Mouse (Mus musculus) heart, adult 11 months (tissue): ENCODE measurements around the gene Nr6a1.
A peak's percentile ranks its signal among the peaks of the same experiment; 100 is the strongest.

ENCODE experiments used
- DNase-seq: peaks from one replicate; pipeline ENCODE4 v3.0.0; 2022

Nr6a1 gene

DNA sequence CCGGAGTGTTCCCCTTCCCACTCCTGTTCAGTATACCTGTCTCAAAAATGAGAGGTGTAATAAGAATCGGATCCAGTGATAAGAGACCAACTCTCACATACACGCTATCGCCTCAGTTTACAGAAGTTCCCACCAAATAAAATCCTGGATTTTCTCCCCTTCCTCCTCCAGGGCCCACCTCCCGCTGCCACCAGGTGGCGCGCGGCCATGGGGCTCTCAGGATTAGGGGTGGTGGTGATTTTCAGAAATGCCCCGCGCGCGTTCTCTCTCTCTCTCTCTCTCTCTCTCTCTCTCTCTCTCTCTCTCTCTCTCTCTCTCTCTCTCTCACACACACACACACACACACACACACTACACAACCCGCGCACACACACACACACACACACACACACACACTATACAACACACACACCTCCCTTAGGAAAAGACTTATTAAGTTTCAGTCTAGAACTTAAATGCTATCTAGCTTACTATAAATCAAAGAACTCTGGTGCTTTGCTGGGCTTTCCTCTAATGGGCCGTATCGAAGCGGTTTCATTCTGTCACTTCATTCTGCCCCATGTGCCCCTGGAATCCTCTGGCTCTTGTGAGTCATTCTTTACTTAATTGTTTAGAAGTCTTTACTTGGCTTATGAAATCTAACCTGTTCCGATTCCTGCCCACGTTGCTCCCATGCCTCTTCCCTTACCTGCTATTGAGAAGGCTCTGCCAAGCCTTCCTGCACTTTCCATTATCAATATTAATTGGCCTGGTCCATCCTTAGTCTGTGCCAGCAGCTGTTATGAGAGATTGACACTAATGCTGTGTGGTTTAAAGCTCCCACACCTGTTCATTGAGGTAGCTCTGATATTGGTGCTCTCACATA is at the start of gene Nr6a1:
Gene Nr6a1 (minus strand): TSS at position 574 of the 865 bp plus-strand sequence.
- peak; percentile 93 for DNase-seq

GRCm38 (mm10) chr2:38975941-38976805 is 48.7 kb upstream of the Nr6a1 start:
- no peak for DNase-seq

DNA sequence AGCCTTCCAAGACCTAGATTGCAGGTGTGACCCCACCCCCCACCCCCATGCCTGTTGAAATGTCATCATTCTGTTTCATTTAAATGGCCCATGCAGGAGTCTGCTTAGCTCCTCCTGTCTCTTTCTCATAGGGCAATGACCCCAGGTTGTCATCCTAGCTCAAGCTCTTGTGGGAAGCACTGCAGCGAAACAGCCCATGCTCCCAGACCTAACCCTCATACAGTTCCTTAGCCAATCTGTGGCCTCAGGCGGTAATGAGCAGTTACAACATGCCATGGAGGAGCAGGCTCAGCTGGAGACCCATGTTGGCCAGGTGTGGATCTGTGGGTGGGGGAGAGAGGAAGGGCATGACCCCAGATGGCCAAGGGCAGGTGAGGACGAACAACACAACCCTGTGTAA is 47.7 kb upstream of the Nr6a1 start:
- no peak for DNase-seq

GRCm38 (mm10) chr2:38974171-38974570 is 46.7 kb upstream of the Nr6a1 start:
- DNase-seq = no peak

- no peak for DNase-seq
These were observed 46.2 kb upstream of the Nr6a1 start for GRCm38 (mm10) chr2:38973701-38974100.

DNA sequence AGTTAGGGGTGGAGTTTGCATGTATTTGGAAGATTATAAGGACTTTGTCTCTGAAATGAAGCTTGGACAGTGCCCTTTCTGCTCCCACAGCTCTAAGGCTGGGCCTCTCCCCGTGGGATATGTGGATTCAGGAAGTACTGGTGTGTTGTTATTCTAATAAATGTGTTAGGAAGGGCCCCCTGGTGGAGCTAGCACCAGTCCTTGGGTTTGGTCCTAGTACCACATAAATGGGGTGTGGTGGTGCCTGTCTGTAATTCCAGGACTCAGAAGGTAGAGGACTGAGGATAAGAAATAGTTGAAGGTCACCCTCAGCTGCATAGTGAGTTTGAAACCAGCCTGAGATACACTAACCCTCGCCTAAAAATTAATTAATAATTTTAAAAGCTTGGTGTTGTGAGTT is 45.7 kb upstream of the Nr6a1 start:
- DNase-seq = no peak

DNA sequence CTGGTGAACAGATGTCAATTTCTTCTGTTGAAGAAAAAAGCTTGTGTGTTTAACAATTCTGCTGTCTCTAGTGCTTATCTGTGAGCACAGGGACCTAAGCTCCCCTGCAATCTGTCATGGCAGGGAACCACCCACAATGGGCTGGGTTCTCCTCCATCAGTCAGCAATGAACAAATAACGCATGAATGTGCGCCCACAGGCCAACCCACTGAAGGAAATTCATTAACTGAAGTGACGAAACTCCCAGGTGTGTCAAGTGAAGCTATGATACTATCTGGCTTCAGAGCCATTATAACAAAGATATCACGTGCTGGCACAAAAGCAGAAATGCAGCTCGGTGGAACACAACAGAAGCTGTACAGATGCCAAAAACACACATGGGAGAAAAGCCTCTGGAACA is 42.6 kb upstream of the Nr6a1 start:
- DNase-seq = no peak

DNA sequence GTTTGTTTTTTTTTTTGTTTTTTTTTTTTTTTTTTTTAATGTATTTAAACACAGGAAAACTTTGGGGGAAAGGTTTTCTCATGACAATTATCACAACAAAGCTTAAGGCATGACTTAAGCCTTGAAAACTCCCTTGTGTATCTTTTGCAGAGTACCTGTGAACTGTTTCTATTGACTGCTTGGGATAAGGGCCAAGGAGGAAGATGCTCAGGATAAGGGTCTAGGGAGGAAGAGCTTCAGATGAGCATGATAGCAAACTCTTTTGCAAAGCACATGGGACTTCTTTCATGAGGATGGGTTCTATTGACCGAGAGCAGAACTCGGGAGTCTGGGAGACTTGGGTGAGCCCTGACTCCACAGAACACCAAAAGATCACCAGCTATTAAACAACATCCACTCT is 42.2 kb upstream of the Nr6a1 start:
- no peak for DNase-seq

DNA sequence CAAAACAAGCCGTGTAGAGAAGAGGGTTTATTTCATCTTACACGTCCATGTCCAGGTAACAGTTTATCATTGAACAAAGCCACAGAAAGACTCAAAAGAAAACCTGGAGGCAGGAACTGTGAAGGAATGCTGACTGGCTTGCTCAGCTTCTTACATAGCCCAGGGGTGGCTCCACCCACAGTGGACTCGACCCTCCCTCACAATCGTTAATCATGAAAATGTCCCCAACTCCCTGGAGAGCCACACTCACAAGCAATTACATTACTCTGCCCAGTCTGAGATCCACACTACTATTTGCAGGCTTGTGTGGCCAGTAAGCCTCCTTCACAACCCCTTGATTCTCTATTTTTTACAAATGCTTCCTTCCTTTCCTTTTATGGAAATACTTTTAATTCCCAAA is 36.7 kb upstream of the Nr6a1 start:
- no peak for DNase-seq

DNA sequence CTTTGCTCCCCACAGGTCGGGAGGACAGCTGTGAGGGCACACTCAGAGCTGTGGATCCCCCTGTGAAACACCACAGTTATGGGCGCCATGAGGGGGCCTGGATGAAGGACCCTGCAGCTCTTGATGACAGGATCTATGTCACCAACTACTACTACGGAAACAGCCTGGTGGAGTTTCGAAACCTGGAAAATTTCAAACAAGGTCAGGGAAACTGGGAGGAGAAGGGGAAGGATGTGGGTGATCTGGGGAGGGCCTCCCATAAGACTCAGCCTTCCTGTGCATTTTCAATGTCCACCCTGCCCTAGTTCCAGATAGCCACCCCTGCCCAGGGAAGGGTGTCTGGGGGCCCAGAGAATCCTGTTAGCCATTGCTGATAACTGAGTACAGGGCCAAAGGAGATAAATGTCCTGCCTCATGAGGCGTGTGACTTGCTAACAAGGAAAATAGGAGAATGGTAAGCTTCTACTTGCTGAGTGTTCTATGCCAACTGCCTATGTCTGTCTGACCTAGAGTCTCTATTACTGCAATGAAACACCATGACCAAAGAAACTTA is 30.3 kb upstream of the Nr6a1 start:
- DNase-seq = no peak

- DNase-seq = no peak
These were observed 28.6 kb upstream of the Nr6a1 start for GRCm38 (mm10) chr2:38956062-38956461.

GRCm38 (mm10) chr2:38953152-38953883 is 25.8 kb upstream of the Nr6a1 start:
- peak; percentile 98 for DNase-seq

- DNase-seq = peak; percentile 99
These were observed 22.8 kb upstream of the Nr6a1 start for GRCm38 (mm10) chr2:38950281-38950719.

- peak; percentile 95 for DNase-seq
These were observed 20.1 kb upstream of the Nr6a1 start for GRCm38 (mm10) chr2:38947566-38947965.

DNA sequence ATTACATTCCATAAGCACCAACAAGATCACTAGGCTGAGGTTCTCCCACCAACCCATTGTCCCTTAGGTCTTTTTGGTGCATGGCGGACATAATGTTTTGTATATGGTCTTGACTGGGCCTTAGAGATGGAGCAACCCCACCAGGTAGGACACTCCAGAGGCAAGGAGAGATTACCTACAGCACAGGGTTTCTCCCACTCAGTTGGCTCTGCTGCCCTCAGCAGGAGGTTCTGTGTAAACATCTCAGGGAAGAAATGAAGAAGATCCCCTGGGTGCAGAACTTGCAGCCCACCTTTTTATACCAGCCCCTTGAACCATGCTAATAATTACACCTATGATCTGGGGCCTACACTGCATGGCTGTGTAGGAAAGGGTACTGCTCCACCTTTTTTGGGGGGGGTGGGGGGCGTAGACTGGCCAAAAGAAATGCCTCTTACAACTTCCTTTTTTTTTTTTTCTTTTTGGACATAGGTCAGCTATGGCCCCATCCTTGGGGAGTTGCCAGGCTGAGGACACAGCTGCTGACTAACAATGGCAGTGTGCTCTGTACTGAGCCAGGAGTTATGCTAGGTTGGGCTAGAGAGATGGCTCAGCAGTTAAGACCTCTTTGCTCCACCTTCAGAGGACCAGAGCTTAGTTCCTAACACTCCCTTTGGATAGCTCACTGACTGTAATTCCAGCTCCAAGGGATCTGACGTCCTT is 17.1 kb upstream of the Nr6a1 start:
- peak; percentile 91 for DNase-seq

GRCm38 (mm10) chr2:38943977-38944376 is 16.5 kb upstream of the Nr6a1 start:
- peak; percentile 83 for DNase-seq

DNA sequence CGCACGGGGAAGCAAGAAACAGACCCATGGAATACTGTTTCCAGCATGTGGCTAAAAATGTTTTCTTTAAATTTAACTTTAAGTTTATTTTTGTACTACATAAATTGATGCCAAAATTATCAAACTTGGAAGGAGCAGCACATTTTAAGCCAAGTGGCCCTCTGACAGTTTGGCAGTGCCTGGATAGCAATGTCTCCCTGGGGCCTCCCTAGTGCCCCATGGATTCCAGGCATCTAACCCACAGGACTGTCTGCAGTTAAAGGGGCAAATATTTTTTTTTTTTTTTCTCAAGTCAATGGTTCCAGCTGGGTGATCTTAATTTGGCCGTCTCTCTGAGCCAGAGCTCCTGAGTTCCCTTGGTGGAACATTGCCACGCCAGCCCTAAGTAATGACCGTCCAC is 15.7 kb upstream of the Nr6a1 start:
- DNase-seq = no peak

DNA sequence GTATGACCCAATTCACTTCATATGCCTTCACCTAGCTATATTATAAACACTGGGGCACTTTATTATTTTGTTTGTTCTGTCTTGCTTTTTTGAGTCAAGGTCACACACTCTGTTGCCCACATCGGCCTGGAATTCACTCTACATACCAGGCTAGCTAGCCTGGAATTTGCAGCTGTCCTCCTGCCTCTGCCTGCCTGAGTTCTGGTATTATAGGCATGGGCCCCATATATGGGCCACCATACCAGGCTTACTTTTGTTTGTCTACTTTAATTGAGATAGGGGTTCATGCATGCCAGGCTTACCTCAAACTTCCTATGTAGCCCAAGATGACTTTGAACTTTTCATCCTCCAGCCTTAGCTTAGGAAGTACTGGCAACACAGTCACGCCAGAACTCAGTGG is 14.4 kb upstream of the Nr6a1 start:
- peak; percentile 3 for DNase-seq

DNA sequence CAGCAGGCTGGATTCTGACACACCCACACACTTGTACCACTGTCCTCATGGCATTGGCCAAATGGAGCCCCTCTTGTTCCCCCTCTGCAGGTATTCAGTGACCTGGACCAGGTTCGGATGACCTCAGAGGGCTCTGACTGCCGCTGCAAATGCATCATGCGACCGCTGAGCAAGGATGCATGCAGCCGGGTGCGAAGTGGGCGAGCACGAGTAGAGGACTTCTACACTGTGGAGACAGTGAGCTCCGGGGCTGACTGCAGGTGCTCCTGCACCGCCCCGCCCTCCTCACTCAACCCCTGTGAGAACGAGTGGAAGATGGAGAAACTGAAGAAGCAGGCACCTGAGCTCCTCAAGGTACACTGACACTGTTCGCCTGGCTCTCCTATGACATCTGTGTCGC is 13.9 kb upstream of the Nr6a1 start:
- DNase-seq = peak; percentile 90

DNA sequence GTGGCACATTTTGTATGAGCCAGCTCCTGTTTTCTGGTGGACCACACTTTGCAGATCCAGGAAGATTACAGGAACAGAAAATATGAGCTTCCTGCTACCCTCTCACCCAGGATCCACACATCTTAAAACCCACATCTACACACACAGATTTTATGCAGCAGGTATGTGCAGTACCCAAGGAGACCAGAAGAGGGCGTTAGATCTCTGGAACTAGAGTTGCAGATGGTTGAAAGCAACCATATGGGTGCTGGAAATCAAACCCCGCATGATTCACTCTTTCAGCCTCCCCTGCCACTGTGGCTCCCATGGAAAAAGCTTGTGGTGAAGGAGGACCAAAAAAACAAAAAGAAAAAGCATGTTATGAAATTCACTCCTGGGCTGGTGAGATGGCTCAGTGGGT is 11.6 kb upstream of the Nr6a1 start:
- DNase-seq = peak; percentile 56

DNA sequence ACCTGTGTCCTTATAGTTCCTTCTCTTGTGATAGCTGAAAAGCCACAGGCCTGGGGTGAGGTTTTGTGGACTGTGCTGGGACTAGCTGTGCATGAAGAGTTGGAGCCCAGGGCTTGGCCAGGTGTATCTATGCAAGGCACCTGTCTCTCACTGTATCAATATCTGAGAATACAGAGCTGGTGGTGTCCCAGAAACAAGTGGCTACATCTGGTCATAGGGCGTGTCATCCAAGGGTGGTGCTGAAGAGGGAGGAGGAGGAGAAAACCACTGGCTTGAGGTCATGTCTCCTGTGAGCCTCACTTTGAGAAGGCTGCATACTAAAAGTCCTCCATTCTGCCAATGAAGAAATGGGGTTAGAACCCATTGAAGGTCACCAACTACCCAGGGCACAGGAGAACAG is 10.5 kb upstream of the Nr6a1 start:
- DNase-seq = no peak

DNA sequence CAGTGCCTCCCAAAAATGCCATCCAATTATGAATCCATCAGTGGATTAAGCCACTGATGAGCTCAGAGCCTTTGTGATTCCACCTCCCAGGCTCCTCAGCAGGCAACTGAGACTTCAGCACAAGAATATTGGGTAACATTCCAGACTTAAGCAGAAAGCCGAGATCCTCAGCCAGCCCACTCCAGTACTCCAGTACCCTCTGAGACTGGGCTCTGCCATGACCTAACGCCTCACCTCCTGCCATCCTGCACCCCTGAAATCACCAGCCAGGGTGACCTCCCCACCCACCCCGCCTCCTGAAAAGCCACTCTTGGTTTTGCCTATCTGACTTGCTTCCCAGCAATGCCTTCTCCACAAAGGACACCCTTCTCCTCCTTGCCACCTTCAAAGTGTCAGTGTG is 9.9 kb upstream of the Nr6a1 start:
- DNase-seq = peak; percentile 82
